Comparison of ENCODE assay signal across 24 mouse cellular contexts in genomic region chr6:15347705-15348104, GRCm38 (mm10).
DNase-seq lines count a peak whose midpoint lies in the region; ATAC-seq and TF ChIP-seq lines count a peak whose summit lies in the region.
"Had no signal": no experiment of that assay in that cellular context is flagged by ENCODE, and none has a peak within 500 bp of the region (broad histone marks: within the 10 kb centered on the region; RNA-seq: fewer than 3 reads in every experiment).

No protein-coding gene starts in this region.

- H3K36me3 ChIP-seq in hindbrain, embryonic 11.5 days (ENCODE audit: control insufficient read depth, insufficient read depth, low read length): no peaks in the 10 kb centered on the region
- H3K36me3 ChIP-seq in hindbrain, embryonic 10.5 days: no peaks in the 10 kb centered on the region
- no peaks in the 10 kb centered on the region for H3K36me3 ChIP-seq in forebrain, embryonic 14.5 days (ENCODE audit: control insufficient read depth, insufficient read depth, low read length)
- H3K36me3 ChIP-seq in hindbrain, embryonic 14.5 days (replicated peaks; ENCODE audit: control insufficient read depth, insufficient read depth): no peaks in the 10 kb centered on the region
- no peaks in the 10 kb centered on the region for H3K36me3 ChIP-seq in midbrain, postnatal 0 days (ENCODE audit: insufficient read depth, low read length)
- H3K36me3 ChIP-seq: heart, embryonic 13.5 days; kidney, embryonic 15.5 days; limb, embryonic 13.5 days; liver, embryonic 13.5 days; stomach, embryonic 15.5 days had no signal

- 79% methylated on average over 3 of the region's 3 CpGs for WGBS in hindbrain, embryonic 11.5 days
- 66% methylated on average over 3 of the region's 3 CpGs for WGBS in hindbrain, embryonic 10.5 days
- 39% methylated on average over 3 of the region's 3 CpGs for WGBS in forebrain, embryonic 14.5 days
- 37% methylated on average over 3 of the region's 3 CpGs for WGBS in hindbrain, embryonic 14.5 days
- 57% methylated on average over 3 of the region's 3 CpGs for WGBS in midbrain, postnatal 0 days

- no peak overlapping the region for H3K9ac ChIP-seq in hindbrain, embryonic 11.5 days (ENCODE audit: low read depth, low read length)
- H3K9ac ChIP-seq in forebrain, embryonic 14.5 days (ENCODE audit: low read length): no peak overlapping the region
- H3K9ac ChIP-seq in hindbrain, embryonic 14.5 days: no peak overlapping the region
- no peak overlapping the region for H3K9ac ChIP-seq in midbrain, postnatal 0 days (replicated peaks; ENCODE audit: low read length, poor library complexity, severe bottlenecking)
- H3K9ac ChIP-seq: heart, embryonic 13.5 days; kidney, embryonic 15.5 days; limb, embryonic 13.5 days; liver, embryonic 13.5 days; lung, embryonic 14.5 days; stomach, embryonic 15.5 days had no signal

- peak; percentile 56; the same call in 1 of the 2 replicates for ATAC-seq in hindbrain, embryonic 11.5 days (ENCODE audit: low FRiP score)
- peak; percentile 81 for ATAC-seq in forebrain, embryonic 14.5 days
- peak; percentile 62; the same call in 1 of the 2 replicates for ATAC-seq in hindbrain, embryonic 14.5 days (ENCODE audit: low FRiP score)
- no peak for ATAC-seq in midbrain, postnatal 0 days (ENCODE audit: low FRiP score)
- ATAC-seq: intestine, postnatal 0 days had no signal

- no peaks in the 10 kb centered on the region for H3K27me3 ChIP-seq in hindbrain, embryonic 11.5 days (ENCODE audit: control insufficient read depth, insufficient read depth, low read length)
- H3K27me3 ChIP-seq in hindbrain, embryonic 10.5 days (ENCODE audit: insufficient read depth, poor library complexity, severe bottlenecking): no peaks in the 10 kb centered on the region
- H3K27me3 ChIP-seq in forebrain, embryonic 14.5 days (replicated peaks; ENCODE audit: control insufficient read depth, insufficient read depth, low read length): no peaks in the 10 kb centered on the region
- no peaks in the 10 kb centered on the region for H3K27me3 ChIP-seq in hindbrain, embryonic 14.5 days (ENCODE audit: control insufficient read depth, insufficient read depth, low read length)
- no peaks in the 10 kb centered on the region for H3K27me3 ChIP-seq in midbrain, postnatal 0 days (ENCODE audit: insufficient read depth, low read length)
- H3K27me3 ChIP-seq: heart, embryonic 13.5 days; kidney, embryonic 15.5 days; limb, embryonic 13.5 days; liver, embryonic 13.5 days; stomach, embryonic 15.5 days had no signal

- H3K4me3 ChIP-seq in hindbrain, embryonic 11.5 days (ENCODE audit: low read depth, low read length): no peak overlapping the region
- H3K4me3 ChIP-seq in hindbrain, embryonic 10.5 days: no peak overlapping the region
- H3K4me3 ChIP-seq in forebrain, embryonic 14.5 days (ENCODE audit: low read depth, low read length): no peak overlapping the region
- H3K4me3 ChIP-seq in hindbrain, embryonic 14.5 days (replicated peaks; ENCODE audit: low read length): no peak overlapping the region
- no peak overlapping the region for H3K4me3 ChIP-seq in midbrain, postnatal 0 days (ENCODE audit: low read depth, low read length)
- H3K4me3 ChIP-seq: heart, adult 2 months; heart, embryonic 13.5 days; kidney, embryonic 15.5 days; limb, embryonic 13.5 days; liver, embryonic 13.5 days; stomach, embryonic 15.5 days had no signal

- no peak for TF ChIP-seq CTCF in midbrain, postnatal 0 days (IDR thresholded peaks at IDR 0.05)

- no peak overlapping the region for H3K27ac ChIP-seq in hindbrain, embryonic 11.5 days (ENCODE audit: low read depth, low read length)
- no peak overlapping the region for H3K27ac ChIP-seq in hindbrain, embryonic 10.5 days
- no peak overlapping the region for H3K27ac ChIP-seq in forebrain, embryonic 14.5 days (ENCODE audit: low read depth, low read length)
- no peak overlapping the region for H3K27ac ChIP-seq in hindbrain, embryonic 14.5 days
- no peak overlapping the region for H3K27ac ChIP-seq in midbrain, postnatal 0 days (ENCODE audit: low read depth, low read length)
- H3K27ac ChIP-seq: heart, adult 2 months; heart, embryonic 13.5 days; kidney, embryonic 15.5 days; limb, embryonic 13.5 days; liver, embryonic 13.5 days; stomach, embryonic 15.5 days had no signal

- no peaks in the 10 kb centered on the region for H3K9me3 ChIP-seq in hindbrain, embryonic 11.5 days (ENCODE audit: control insufficient read depth, low read length)
- H3K9me3 ChIP-seq in hindbrain, embryonic 10.5 days: no peaks in the 10 kb centered on the region
- H3K9me3 ChIP-seq in forebrain, embryonic 14.5 days (replicated peaks; ENCODE audit: control insufficient read depth, low read length): no peaks in the 10 kb centered on the region
- H3K9me3 ChIP-seq in hindbrain, embryonic 14.5 days (ENCODE audit: control insufficient read depth, low read length): no peaks in the 10 kb centered on the region
- no peaks in the 10 kb centered on the region for H3K9me3 ChIP-seq in midbrain, postnatal 0 days (ENCODE audit: low read length)
- H3K9me3 ChIP-seq: heart, embryonic 13.5 days; kidney, embryonic 15.5 days; limb, embryonic 13.5 days; liver, embryonic 13.5 days; stomach, embryonic 15.5 days had no signal

- peak; percentile 17 for DNase-seq in hindbrain, embryonic 11.5 days (ENCODE audit: low spot score)
- DNase-seq in hindbrain, embryonic 10.5 days (ENCODE audit: low spot score): no peak
- peak; percentile 70 for DNase-seq in forebrain, embryonic 14.5 days (ENCODE audit: low spot score)
- no peak for DNase-seq in hindbrain, embryonic 14.5 days (ENCODE audit: low spot score)
- DNase-seq in midbrain, postnatal 0 days (ENCODE audit: low spot score): peak; percentile 21
- DNase-seq in spleen, adult 12 weeks (ENCODE audit: low spot score): no peak
- no peak for DNase-seq in kidney, adult 9 months
- DNase-seq: adrenal gland, postnatal 36 days; cerebellum, adult 11 months; cerebellum, postnatal 14 days; gastrocnemius, postnatal 36 days; heart, adult 2 months; heart, postnatal 14 days; kidney, postnatal 36 days; liver, embryonic 13.5 days; lung, embryonic 14.5 days; right cerebral cortex, adult 18-20 months; right cerebral cortex, postnatal 4 days; thymus, postnatal 4 days had no signal

- no peak overlapping the region for H3K4me2 ChIP-seq in hindbrain, embryonic 11.5 days (replicated peaks; ENCODE audit: low read depth, low read length)
- H3K4me2 ChIP-seq in forebrain, embryonic 14.5 days (ENCODE audit: low read length): no peak overlapping the region
- H3K4me2 ChIP-seq in hindbrain, embryonic 14.5 days (replicated peaks): no peak overlapping the region
- H3K4me2 ChIP-seq in midbrain, postnatal 0 days (ENCODE audit: low read depth, low read length, poor library complexity, severe bottlenecking): no peak overlapping the region
- H3K4me2 ChIP-seq: heart, embryonic 13.5 days; kidney, embryonic 15.5 days; limb, embryonic 13.5 days; liver, embryonic 13.5 days; lung, embryonic 14.5 days; stomach, embryonic 15.5 days had no signal

- H3K4me1 ChIP-seq in hindbrain, embryonic 11.5 days (replicated peaks; ENCODE audit: control insufficient read depth, insufficient read depth, low read length): no peaks in the 10 kb centered on the region
- H3K4me1 ChIP-seq in hindbrain, embryonic 10.5 days (replicated peaks): no peaks in the 10 kb centered on the region
- H3K4me1 ChIP-seq in forebrain, embryonic 14.5 days (ENCODE audit: control insufficient read depth, insufficient read depth, low read length): no peaks in the 10 kb centered on the region
- H3K4me1 ChIP-seq in hindbrain, embryonic 14.5 days (replicated peaks; ENCODE audit: control insufficient read depth, insufficient read depth, low read length): no peaks in the 10 kb centered on the region
- H3K4me1 ChIP-seq in midbrain, postnatal 0 days (ENCODE audit: insufficient read depth, low read length): no peaks in the 10 kb centered on the region
- H3K4me1 ChIP-seq: heart, embryonic 13.5 days; kidney, embryonic 15.5 days; limb, embryonic 13.5 days; liver, embryonic 13.5 days; stomach, embryonic 15.5 days had no signal

Comparison
In these comparisons a context has a peak if more than half of its experiments do, and no peak if none do; other contexts are left out.
1. DNase-seq: peak in hindbrain, embryonic 11.5 days (single experiment), forebrain, embryonic 14.5 days (single experiment) and midbrain, postnatal 0 days (single experiment); none in hindbrain, embryonic 10.5 days (single experiment), hindbrain, embryonic 14.5 days (single experiment), spleen, adult 12 weeks (single experiment) and kidney, adult 9 months (single experiment).